Mouse (Mus musculus): ENCODE measurements around the gene Glrx.
A peak's percentile ranks its signal among the peaks of the same experiment; 100 is the strongest.
"Not testable (repeated sequence)": the region's sequence is repeated elsewhere in the genome, so short reads cannot be mapped to it uniquely, and the experiment has no call there.

Glrx gene

GRCm38 (mm10) chr13:75839719-75840481 is at the start of gene Glrx:
Gene Glrx (plus strand): TSS chr13:75839868.
- peak; percentile 92 for DNase-seq (ENCODE audit: extremely low read depth, low read depth)

- DNase-seq (ENCODE audit: extremely low read depth, low read depth): no peak
Measured at GRCm38 (mm10) chr13:75790550-75791205, 49.0 kb upstream of the Glrx start.

- DNase-seq (ENCODE audit: extremely low read depth, low read depth): no peak
Measured at GRCm38 (mm10) chr13:75793863-75794629, 45.6 kb upstream of the Glrx start.

- peak; percentile 94 for DNase-seq (ENCODE audit: extremely low read depth, low read depth)
Measured at GRCm38 (mm10) chr13:75797369-75798141, 42.1 kb upstream of the Glrx start.

GRCm38 (mm10) chr13:75798413-75799302 is 41.0 kb upstream of the Glrx start:
- DNase-seq (ENCODE audit: extremely low read depth, low read depth): no peak

GRCm38 (mm10) chr13:75799421-75799820 is 40.2 kb upstream of the Glrx start:
- DNase-seq (ENCODE audit: extremely low read depth, low read depth): no peak

- no peak for DNase-seq (ENCODE audit: extremely low read depth, low read depth)
Measured at GRCm38 (mm10) chr13:75807969-75808368, 31.7 kb upstream of the Glrx start.

GRCm38 (mm10) chr13:75809957-75810356 is 29.7 kb upstream of the Glrx start:
- no peak for DNase-seq (ENCODE audit: extremely low read depth, low read depth)

GRCm38 (mm10) chr13:75817183-75817582 is 22.5 kb upstream of the Glrx start:
- peak; percentile 89 for DNase-seq (ENCODE audit: extremely low read depth, low read depth)

- DNase-seq (ENCODE audit: extremely low read depth, low read depth): no peak
Measured at GRCm38 (mm10) chr13:75818486-75818885, 21.2 kb upstream of the Glrx start.

GRCm38 (mm10) chr13:75818945-75819706 is 20.5 kb upstream of the Glrx start:
- DNase-seq (ENCODE audit: extremely low read depth, low read depth): no peak

GRCm38 (mm10) chr13:75819898-75820297 is 19.8 kb upstream of the Glrx start:
- no peak for DNase-seq (ENCODE audit: extremely low read depth, low read depth)

- not testable (repeated sequence) for DNase-seq (ENCODE audit: extremely low read depth, low read depth)
Measured at GRCm38 (mm10) chr13:75822366-75822765, 17.3 kb upstream of the Glrx start.

GRCm38 (mm10) chr13:75823201-75823600 is 16.5 kb upstream of the Glrx start:
- DNase-seq (ENCODE audit: extremely low read depth, low read depth): peak; percentile 53

- DNase-seq (ENCODE audit: extremely low read depth, low read depth): no peak
Measured at GRCm38 (mm10) chr13:75824611-75825319, 14.9 kb upstream of the Glrx start.

GRCm38 (mm10) chr13:75825388-75825787 is 14.3 kb upstream of the Glrx start:
- DNase-seq (ENCODE audit: extremely low read depth, low read depth): no peak

- DNase-seq (ENCODE audit: extremely low read depth, low read depth): no peak
Measured at GRCm38 (mm10) chr13:75830708-75831107, 9.0 kb upstream of the Glrx start.

GRCm38 (mm10) chr13:75831710-75832109 is 8.0 kb upstream of the Glrx start:
- DNase-seq (ENCODE audit: extremely low read depth, low read depth): no peak

GRCm38 (mm10) chr13:75832697-75833096 is 7.0 kb upstream of the Glrx start:
- no peak for DNase-seq (ENCODE audit: extremely low read depth, low read depth)
